Mouse (Mus musculus) liver, embryonic 11.5 days (tissue): ENCODE measurements at regions not wholly inside any gene's neighbourhood (a gene's known extent, or its start where the extent isn't known, plus 50 kb on each side); places are given as distances from the start of the nearest gene placed in this dataset.
A peak's percentile ranks its signal among the peaks of the same experiment; 100 is the strongest.

Source experiments
- ATAC-seq: fragments of 200-750 bp; cut with Nextera tagmentation; replicated peaks from 2 replicates; pipeline ENCODE4 v1.8.0; 2017; ENCODE audit warnings: moderate number of reproducible peaks, mild to moderate bottlenecking, moderate TSS enrichment, moderate library complexity; ENCODE audit not compliant: low FRiP score
- DNase-seq: peaks from one replicate; pipeline ENCODE4 v3.0.0-alpha.2; 2017; ENCODE audit warnings: low spot score
- H3K27ac ChIP-seq: fragments of 300-500 bp; sonication (generic); 2 replicates; pipeline ENCODE4 v1.5.1; 2014; ENCODE audit warnings: mild to moderate bottlenecking, low read depth, low read length, control low read depth
- H3K27me3 ChIP-seq: fragments of 300-500 bp; sonication (generic); replicated peaks from 2 replicates; pipeline ENCODE4 v1.6.1; 2014; ENCODE audit warnings: low read length, mixed read lengths; ENCODE audit not compliant: control insufficient read depth, insufficient read depth
- H3K36me3 ChIP-seq: fragments of 300-500 bp; sonication (generic); 2 replicates; pipeline ENCODE4 v1.6.1; 2014; ENCODE audit warnings: mild to moderate bottlenecking, low read length, moderate library complexity, mixed read lengths; ENCODE audit not compliant: control insufficient read depth, insufficient read depth
- H3K4me1 ChIP-seq: fragments of 300-500 bp; sonication (generic); replicated peaks from 2 replicates; pipeline ENCODE4 v1.6.1; 2014; ENCODE audit warnings: low read length, mixed read lengths; ENCODE audit not compliant: control insufficient read depth, insufficient read depth
- H3K4me2 ChIP-seq: fragments of 300-500 bp; sonication (generic); 2 replicates; pipeline ENCODE4 v1.6.1; 2014; ENCODE audit warnings: mild to moderate bottlenecking, control low read depth, moderate library complexity
- H3K4me3 ChIP-seq: fragments of 300-500 bp; sonication (generic); 2 replicates; pipeline ENCODE4 v1.5.1; 2014; ENCODE audit warnings: low read depth, low read length, control low read depth
- H3K9ac ChIP-seq: fragments of 300-500 bp; sonication (generic); 2 replicates; pipeline ENCODE4 v1.6.1; 2014; ENCODE audit warnings: low read depth, low read length, control low read depth
- H3K9me3 ChIP-seq: fragments of 300-500 bp; sonication (generic); 2 replicates; pipeline ENCODE4 v1.6.1; 2016; ENCODE audit warnings: low read length, inconsistent platforms, mixed read lengths; ENCODE audit not compliant: control insufficient read depth
- WGBS: fragments of 180-500 bp; shearing (Covaris S2); extraction: QIAGEN DNeasy Blood & Tissue Kit; methylation state at CpG from one replicate; pipeline ENCODE4 v1.1.7; 2014; 5-methylcytosine and 5-hydroxymethylcytosine counted together

DNA sequence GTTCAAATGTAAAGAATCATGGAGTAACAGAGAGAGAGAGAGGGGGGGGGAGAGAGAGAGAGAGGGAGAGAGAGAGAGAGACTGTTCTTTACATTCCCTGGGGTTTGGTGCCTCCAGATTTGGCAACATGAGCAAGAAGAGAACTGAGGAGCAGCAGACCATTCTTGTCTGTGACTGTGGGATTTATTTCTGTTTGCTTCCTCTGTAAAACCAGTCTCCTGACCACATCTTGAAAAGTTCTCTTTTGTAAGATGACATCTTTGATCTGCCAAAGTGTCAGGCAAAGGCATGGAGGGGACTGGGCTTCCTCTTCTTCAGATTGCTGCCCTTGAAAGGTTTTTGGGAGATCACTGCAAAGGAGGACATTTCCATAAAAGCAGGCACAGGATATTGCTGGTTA, 376.3 kb downstream of the Kcnj2 start:
- Histone ChIP-seq H3K36me3 (no peaks in the 10 kb centered on the region), H3K27me3 (no peaks in the 10 kb centered on the region), H3K4me3 (no peak overlapping the region), H3K27ac (no peak overlapping the region), H3K9me3 (no peaks in the 10 kb centered on the region), H3K4me2 (no peak overlapping the region), H3K9ac (no peak overlapping the region), H3K4me1 (no peaks in the 10 kb centered on the region)
- no peak for DNase-seq
- no peak for ATAC-seq

- Histone ChIP-seq H3K9ac (no peak overlapping the region), H3K4me1 (no peaks in the 10 kb centered on the region), H3K27ac (no peak overlapping the region), H3K9me3 (no peaks in the 10 kb centered on the region), H3K36me3 (no peaks in the 10 kb centered on the region), H3K27me3 (no peaks in the 10 kb centered on the region), H3K4me2 (no peak overlapping the region), H3K4me3 (no peak overlapping the region)
- DNase-seq (no peak), ATAC-seq (no peak)
- WGBS: 54% methylated on average over 1 of the region's 1 CpGs
These were observed 377.4 kb downstream of the Kcnj2 start for GRCm38 (mm10) chr11:111443381-111443780.

DNA sequence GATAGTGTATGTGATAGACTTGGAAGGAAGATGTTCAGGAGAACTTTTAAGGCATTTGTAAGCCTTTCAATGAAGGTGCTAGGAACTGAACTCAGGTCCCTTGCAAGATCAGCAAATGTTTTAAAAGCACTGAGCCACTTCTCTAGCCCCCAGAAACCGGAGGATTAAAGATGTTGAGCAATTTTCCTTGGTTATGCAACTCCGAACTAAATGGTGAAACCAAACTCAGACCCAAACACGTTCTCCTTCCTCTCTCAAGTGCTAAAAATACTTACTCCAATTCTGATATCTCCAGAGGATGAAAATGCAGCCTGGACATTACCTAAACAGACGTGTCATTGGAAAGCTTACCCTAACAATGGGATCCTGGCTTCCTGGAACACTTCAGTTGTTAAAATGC, 378.8 kb downstream of the Kcnj2 start:
- ATAC-seq: no peak
- H3K27me3 ChIP-seq: no peaks in the 10 kb centered on the region
- H3K4me2 ChIP-seq: no peak overlapping the region
- no peaks in the 10 kb centered on the region for H3K36me3 ChIP-seq
- 46% methylated on average over 4 of the region's 4 CpGs for WGBS
- no peak for DNase-seq
- no peaks in the 10 kb centered on the region for H3K4me1 ChIP-seq
- H3K9ac ChIP-seq: no peak overlapping the region
- no peak overlapping the region for H3K27ac ChIP-seq
- H3K4me3 ChIP-seq: no peak overlapping the region
- no peaks in the 10 kb centered on the region for H3K9me3 ChIP-seq

- H3K27me3 ChIP-seq: no peaks in the 10 kb centered on the region
- no peaks in the 10 kb centered on the region for H3K9me3 ChIP-seq
- no peaks in the 10 kb centered on the region for H3K4me1 ChIP-seq
- ATAC-seq: 0 out of 2 replicates have a peak, but pooled peaks have one; percentile 41
- no peak overlapping the region for H3K9ac ChIP-seq
- H3K4me3 ChIP-seq: no peak overlapping the region
- 10% methylated on average over 4 of the region's 4 CpGs for WGBS
- DNase-seq: no peak
- no peaks in the 10 kb centered on the region for H3K36me3 ChIP-seq
- no peak overlapping the region for H3K4me2 ChIP-seq
- no peak overlapping the region for H3K27ac ChIP-seq
These were observed 379.8 kb downstream of the Kcnj2 start for GRCm38 (mm10) chr11:111445764-111446163.

DNA sequence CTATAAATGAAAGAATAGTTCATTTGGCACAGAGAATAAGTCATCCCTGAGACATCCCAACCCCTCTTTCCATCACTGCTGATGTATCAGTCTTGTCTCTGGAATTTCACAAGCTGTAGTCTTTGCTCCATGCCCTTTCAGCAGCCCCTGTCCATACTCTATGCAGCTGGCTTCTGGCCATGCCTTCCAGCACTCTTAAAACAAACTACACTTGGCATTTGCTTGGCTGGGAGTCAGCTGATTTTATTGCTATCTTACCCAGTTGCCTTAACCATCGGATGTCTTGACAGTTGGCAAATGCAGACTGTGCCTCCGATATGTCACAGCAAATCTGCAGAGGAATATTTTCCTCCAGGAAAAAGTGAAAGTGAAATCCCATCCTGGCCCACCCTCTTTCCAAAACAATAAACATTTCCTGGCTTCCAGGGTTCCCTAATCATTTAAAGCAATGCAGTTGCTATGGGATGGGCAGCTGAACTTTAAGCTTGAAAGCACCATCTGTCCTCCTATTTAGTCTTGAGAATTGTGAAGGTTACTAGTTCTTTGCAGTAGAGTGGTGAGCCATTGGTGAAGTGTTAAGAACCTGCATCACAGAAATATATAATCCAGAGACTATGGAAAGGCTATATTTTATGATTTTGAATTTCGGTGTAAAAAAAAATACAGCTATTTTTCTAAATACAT, 385.0 kb downstream of the Kcnj2 start:
- Histone ChIP-seq H3K36me3 (no peaks in the 10 kb centered on the region), H3K27ac (no peak overlapping the region), H3K9ac (no peak overlapping the region), H3K4me2 (no peak overlapping the region), H3K4me1 (no peaks in the 10 kb centered on the region), H3K27me3 (no peaks in the 10 kb centered on the region), H3K4me3 (no peak overlapping the region), H3K9me3 (no peaks in the 10 kb centered on the region)
- WGBS: 81% methylated on average over 3 of the region's 3 CpGs
- no peak for ATAC-seq
- DNase-seq: no peak

- no peak for ATAC-seq
- Histone ChIP-seq H3K36me3 (no peaks in the 10 kb centered on the region), H3K9me3 (no peaks in the 10 kb centered on the region), H3K4me2 (no peak overlapping the region), H3K4me3 (no peak overlapping the region), H3K9ac (no peak overlapping the region), H3K27ac (no peak overlapping the region), H3K27me3 (no peaks in the 10 kb centered on the region), H3K4me1 (no peaks in the 10 kb centered on the region)
- DNase-seq: no peak
- 82% methylated on average over 10 of the region's 10 CpGs for WGBS
These were observed 394.1 kb downstream of the Kcnj2 start for GRCm38 (mm10) chr11:111460046-111460445.

DNA sequence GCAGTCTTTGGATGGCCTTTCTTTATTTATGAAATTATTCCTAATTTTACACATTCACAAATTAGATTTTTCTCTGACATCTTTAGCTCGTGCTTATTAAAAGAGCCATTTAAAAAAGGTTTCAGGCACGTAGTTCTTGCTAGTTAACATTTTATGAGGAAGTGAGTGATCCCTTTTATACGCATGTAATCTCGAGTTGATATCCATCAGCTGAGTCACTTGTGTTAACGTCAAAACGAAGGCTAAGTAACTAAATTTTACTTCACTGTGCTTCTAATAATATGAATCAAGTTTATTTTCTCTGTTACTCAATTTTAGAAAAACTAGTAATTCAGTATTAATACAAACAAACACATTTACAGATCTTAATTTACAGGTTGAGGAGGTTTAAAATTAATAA, 419.0 kb downstream of the Kcnj2 start:
- 72% methylated on average over 6 of the region's 6 CpGs for WGBS
- no peak overlapping the region for H3K27ac ChIP-seq
- ATAC-seq (no peak), DNase-seq (no peak)
- no peaks in the 10 kb centered on the region for H3K9me3 ChIP-seq
- no peak overlapping the region for H3K4me2 ChIP-seq
- no peak overlapping the region for H3K9ac ChIP-seq
- H3K4me1 ChIP-seq: no peaks in the 10 kb centered on the region
- no peaks in the 10 kb centered on the region for H3K36me3 ChIP-seq
- no peaks in the 10 kb centered on the region for H3K27me3 ChIP-seq
- no peak overlapping the region for H3K4me3 ChIP-seq

DNA sequence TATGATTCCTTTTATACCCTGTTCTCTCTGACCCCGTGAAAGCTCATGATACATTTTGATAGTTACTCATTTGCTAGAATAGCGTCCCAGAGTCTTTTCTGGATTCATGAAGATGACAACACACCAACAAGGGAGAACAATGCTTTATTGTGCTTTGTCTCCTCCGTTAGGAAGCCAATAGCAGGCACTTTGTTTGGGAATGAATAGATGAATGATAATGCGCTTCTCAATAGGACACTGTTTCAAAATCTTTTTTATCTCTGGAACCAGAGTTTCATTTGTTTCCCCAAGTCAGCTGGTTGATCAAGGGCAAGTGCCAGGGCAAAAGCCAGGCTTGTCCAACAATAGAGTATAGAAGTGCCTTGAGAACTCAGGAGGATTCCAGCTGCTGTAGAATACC, 446.5 kb downstream of the Kcnj2 start:
- 66% methylated on average over 4 of the region's 4 CpGs for WGBS
- no peak for ATAC-seq

DNA sequence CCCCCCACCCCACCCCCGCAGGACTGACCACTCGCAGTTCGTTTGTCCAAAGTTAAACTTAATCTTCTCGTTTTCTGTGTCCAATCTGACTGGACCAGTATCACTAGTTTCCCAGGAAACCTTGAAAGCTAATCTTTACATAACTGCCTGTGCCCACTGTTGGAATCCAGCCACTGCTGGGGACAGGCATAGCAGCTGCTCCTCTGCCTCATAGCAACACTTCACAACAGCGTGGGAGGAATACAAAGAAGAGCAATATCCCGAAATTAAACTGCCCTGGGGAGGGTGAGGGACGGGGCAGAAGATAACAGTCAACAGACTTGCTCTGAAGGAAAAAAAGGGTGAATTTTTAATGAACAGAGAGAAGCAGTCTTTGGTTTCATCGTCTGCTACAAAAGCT, 456.8 kb downstream of the Kcnj2 start:
- DNase-seq: no peak
- 71% methylated on average over 8 of the region's 8 CpGs for WGBS
- H3K4me1 ChIP-seq: no peaks in the 10 kb centered on the region
- no peak overlapping the region for H3K4me2 ChIP-seq
- no peaks in the 10 kb centered on the region for H3K27me3 ChIP-seq
- no peak overlapping the region for H3K9ac ChIP-seq
- no peak overlapping the region for H3K27ac ChIP-seq
- no peak for ATAC-seq
- H3K9me3 ChIP-seq: no peaks in the 10 kb centered on the region
- H3K36me3 ChIP-seq: no peaks in the 10 kb centered on the region
- H3K4me3 ChIP-seq: no peak overlapping the region

More for the DNA sequence above, 446.5 kb downstream of the Kcnj2 start:
- Histone ChIP-seq H3K9me3 (no peaks in the 10 kb centered on the region), H3K27me3 (no peaks in the 10 kb centered on the region), H3K36me3 (no peaks in the 10 kb centered on the region), H3K4me3 (no peak overlapping the region), H3K9ac (no peak overlapping the region), H3K4me2 (no peak overlapping the region), H3K4me1 (no peaks in the 10 kb centered on the region), H3K27ac (no peak overlapping the region)
- DNase-seq: no peak
